Mouse (Mus musculus): Measurements from ENCODE around the gene Gm28230. TPM values are rescaled to one million over a fixed set of nuclear protein-coding genes. Genes with fewer than 3 reads are reported as not detected.
A peak's percentile ranks its signal among the peaks of the same experiment; 100 is the strongest.

The Gm28230 gene
- polyA plus RNA-seq, 1 experiment from 2014 or later, result 0.40 TPM

DNA sequence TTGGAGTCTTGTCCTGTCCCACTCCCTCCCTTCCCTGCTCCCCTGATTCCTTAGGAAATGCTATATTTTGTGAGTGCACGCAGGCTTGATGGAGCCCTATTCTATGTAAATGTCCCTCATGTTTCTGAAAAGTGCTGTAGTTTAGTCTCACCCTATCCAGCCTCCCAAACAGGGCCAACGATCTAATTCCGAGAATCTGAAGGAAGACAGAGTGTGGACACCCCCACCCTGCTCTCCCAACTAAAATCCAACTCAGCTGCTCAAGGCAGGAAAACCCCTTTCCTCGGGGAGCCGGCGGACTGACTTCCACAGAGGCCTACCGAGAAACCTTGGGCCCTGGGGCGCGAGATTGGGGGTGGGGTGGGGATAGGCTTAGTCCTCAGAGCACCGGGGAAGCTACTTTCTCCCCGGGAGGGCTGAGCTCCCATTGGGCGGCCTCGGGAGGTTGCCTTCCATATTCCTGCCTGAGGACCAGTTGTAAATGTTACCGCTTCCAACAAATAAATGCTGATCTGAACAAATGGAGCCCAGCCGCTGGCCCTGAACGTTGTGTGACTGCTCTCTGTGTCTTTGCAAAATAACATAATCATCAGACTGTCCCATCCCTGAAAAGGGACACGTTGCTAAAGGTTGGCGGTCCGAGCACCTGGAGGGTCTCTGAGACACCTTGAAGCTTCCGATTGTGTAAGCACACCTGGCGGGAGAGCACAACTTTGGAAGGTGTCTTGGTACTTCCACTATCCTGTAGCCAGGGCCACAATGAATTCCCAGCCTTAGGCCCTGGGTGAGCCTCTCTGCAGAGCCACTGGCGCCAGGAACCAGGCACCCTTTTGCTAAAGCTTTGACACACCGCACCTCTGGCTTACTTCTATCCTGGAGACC, 26.6 kb upstream of the Gm28230 start:
- no peak for ATAC-seq (ENCODE audit: insufficient number of reproducible peaks, low FRiP score, low TSS enrichment, low read depth)
- no peak overlapping the region for H3K9ac ChIP-seq
- 7% methylated on average over 23 of the region's 23 CpGs for WGBS
- H3K27ac ChIP-seq (replicated peaks), result no peak overlapping the region
- H3K27me3 ChIP-seq, result peaks cover 97% of the 10 kb centered on the region
- no peaks in the 10 kb centered on the region for H3K9me3 ChIP-seq (replicated peaks)
- H3K4me2 ChIP-seq (replicated peaks), result no peak overlapping the region
- H3K36me3 ChIP-seq, result no peaks in the 10 kb centered on the region
- H3K4me1 ChIP-seq, result peaks cover 24% of the 10 kb centered on the region
- no peak overlapping the region for H3K4me3 ChIP-seq (replicated peaks)

DNA sequence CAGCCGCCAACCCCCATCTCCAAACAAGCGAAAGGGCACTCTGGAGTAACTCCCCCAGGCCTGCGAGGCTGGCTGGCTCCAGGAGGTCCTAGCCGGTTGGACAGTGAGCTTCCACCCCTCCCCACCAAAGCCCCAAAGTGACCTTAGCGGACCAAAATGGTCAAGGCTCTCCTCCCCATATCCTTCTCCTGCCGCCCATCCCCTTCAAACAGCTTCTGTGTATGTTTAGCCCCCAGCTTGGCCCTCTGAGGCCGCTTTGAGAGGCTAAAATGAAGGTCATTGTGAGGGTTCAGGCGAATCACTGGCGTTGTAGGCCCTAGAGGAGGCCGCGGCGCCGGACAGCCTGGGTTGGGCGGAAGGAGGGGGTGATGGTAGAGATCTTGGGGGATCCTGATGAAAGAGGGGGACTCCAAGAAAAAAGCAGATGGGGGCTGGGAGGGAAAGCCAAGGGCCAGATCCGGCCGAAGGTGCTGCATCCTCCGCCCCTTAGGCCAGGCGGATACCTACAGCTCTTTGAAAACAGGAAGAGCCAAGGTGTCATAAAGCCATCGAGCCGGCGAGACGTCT, 25.9 kb upstream of the Gm28230 start:
- 9% methylated on average over 22 of the region's 22 CpGs for WGBS
- H3K4me3 ChIP-seq (replicated peaks), result no peak overlapping the region
- no peaks in the 10 kb centered on the region for H3K9me3 ChIP-seq (replicated peaks)
- peaks cover 32% of the 10 kb centered on the region for H3K4me1 ChIP-seq
- H3K4me2 ChIP-seq (replicated peaks), result no peak overlapping the region
- peaks cover 97% of the 10 kb centered on the region for H3K27me3 ChIP-seq
- ATAC-seq (ENCODE audit: insufficient number of reproducible peaks, low FRiP score, low TSS enrichment, low read depth), result no peak
- H3K27ac ChIP-seq (replicated peaks), result no peak overlapping the region
- H3K36me3 ChIP-seq, result no peaks in the 10 kb centered on the region
- H3K9ac ChIP-seq, result no peak overlapping the region

DNA sequence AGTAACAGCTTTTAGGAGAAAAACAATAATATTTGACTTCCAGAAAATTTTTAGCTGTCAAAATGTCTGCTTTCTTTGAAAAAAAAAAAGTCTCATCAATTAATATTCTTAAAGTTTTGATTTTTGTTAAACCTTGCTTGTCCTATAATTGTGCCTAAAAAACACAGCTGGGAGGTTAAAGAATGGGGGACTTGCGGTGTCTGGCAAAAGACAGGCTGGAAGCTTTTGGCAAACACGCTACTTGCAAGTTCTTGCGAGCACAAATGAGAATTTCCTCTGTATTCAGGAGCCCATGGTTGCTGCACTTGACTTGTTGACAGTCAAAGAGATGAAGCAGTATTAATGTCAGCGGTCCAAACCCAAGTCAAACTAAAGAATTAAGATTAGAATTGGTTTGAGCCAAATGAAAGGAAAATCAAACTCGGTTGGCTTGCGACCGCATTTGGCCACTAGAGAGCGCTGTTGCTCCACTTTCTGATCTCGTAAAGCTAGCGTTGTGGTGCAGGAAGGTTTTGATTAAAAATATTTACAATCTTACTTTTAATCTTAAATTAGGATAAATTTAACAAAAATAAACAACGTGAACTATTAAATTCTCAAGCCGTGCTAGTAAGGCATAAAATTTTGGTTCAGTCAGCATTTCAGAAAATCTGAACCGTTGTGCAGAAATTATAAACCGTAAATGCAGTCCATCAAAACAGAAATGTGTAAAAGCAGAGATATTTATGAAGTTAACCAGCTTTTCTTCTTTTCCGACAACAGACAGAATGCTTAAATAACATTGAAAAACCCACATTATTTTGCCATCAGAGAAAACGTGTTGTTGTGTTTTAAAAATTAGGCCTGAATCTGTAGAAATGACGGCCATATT, 24.3 kb upstream of the Gm28230 start:
- H3K4me3 ChIP-seq (replicated peaks), result no peak overlapping the region
- ATAC-seq (ENCODE audit: insufficient number of reproducible peaks, low FRiP score, low TSS enrichment, low read depth), result no peak
- H3K4me2 ChIP-seq (replicated peaks), result no peak overlapping the region
- no peaks in the 10 kb centered on the region for H3K36me3 ChIP-seq
- H3K4me1 ChIP-seq, result peaks cover 33% of the 10 kb centered on the region
- 12% methylated on average over 17 of the region's 17 CpGs for WGBS
- no peak overlapping the region for H3K9ac ChIP-seq
- H3K9me3 ChIP-seq (replicated peaks), result no peaks in the 10 kb centered on the region
- no peak overlapping the region for H3K27ac ChIP-seq (replicated peaks)
- H3K27me3 ChIP-seq, result peaks cover 95% of the 10 kb centered on the region

DNA sequence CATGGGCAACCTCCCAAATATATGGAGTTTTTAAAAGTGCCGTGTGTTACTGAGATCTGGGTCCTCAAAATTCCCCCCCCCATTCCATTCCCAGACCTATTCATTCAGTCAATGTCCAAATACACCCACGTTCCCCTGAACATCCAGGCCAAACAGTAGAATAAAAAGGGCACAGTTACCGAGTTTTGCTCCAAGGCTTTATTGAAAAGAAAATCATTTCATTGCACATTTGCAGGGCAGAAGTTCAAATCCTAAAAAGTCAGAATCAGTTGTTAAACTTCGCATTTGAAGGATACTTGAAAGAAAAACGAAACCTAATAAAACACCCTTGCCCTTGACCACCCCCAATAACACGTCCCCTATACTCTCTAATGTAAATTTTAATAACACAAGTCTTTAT, 23.7 kb upstream of the Gm28230 start:
- H3K4me3 ChIP-seq (replicated peaks), result no peak overlapping the region
- H3K9ac ChIP-seq, result no peak overlapping the region
- no peak for ATAC-seq (ENCODE audit: insufficient number of reproducible peaks, low FRiP score, low TSS enrichment, low read depth)
- peaks cover 29% of the 10 kb centered on the region for H3K4me1 ChIP-seq
- no peaks in the 10 kb centered on the region for H3K36me3 ChIP-seq
- no peaks in the 10 kb centered on the region for H3K9me3 ChIP-seq (replicated peaks)
- no peak overlapping the region for H3K27ac ChIP-seq (replicated peaks)
- peaks cover 95% of the 10 kb centered on the region for H3K27me3 ChIP-seq
- no peak overlapping the region for H3K4me2 ChIP-seq (replicated peaks)
- WGBS, result 24% methylated on average over 6 of the region's 6 CpGs

DNA sequence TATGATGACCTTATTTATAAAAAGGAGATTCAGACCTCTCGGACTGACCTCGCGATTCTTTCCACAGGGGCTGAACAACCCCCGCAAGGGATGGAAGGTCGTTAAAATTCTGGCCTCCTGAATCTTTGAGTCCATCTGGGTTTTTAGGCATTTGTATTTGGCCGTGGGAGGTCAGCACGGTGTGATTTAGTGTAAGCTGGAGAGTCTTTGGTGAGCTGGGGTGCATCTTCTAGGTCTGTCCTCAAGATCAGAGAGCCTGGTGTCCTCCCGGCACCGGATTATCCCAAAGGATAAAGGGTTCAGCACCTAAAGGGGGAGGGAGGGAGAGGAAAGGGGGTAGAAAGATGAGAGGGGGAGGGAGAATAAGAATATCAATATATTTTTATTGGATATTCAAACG, 23.2 kb upstream of the Gm28230 start:
- no peaks in the 10 kb centered on the region for H3K36me3 ChIP-seq
- peaks cover 24% of the 10 kb centered on the region for H3K4me1 ChIP-seq
- 15% methylated on average over 10 of the region's 10 CpGs for WGBS
- H3K9me3 ChIP-seq (replicated peaks), result no peaks in the 10 kb centered on the region
- H3K27me3 ChIP-seq, result peaks cover 94% of the 10 kb centered on the region
- no peak overlapping the region for H3K9ac ChIP-seq
- no peak overlapping the region for H3K4me3 ChIP-seq (replicated peaks)
- H3K27ac ChIP-seq (replicated peaks), result no peak overlapping the region
- no peak for ATAC-seq (ENCODE audit: insufficient number of reproducible peaks, low FRiP score, low TSS enrichment, low read depth)
- H3K4me2 ChIP-seq (replicated peaks), result no peak overlapping the region

DNA sequence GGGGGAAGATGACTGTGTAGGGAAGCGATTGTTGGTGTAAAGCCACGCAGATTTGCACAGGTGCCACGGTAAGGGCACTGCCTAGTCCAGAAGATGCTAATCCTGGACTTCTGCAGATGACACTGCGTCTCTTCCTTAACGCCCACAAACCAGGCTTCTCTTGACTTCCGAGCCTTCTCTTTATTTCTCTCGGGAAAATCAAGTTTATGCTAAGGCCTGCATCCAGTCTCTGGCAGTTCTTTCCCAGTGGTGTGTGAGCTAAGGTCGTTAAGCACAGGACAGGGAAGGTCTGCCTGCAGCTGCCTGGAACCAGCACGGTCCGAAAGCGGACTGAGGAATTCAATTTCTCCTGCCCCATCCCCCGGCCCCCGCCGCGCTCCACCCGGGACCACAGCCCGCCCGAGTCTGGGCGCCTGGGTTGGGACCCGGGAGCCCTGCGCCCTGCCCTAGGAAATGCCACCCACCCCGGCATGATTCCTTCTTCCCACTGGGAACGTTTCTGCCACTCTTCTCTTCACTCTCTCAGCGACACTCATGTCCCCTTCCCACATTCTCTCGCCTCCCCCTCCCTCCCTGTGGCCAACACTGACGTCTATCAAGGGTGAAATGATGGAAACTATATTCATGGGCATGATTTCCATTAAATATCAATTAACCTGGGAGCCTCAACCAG, 22.7 kb upstream of the Gm28230 start:
- Histone ChIP-seq H3K4me3 (replicated peaks) (peak overlapping the region; percentile 50; the same call in 1 of the 2 replicates), H3K4me2 (replicated peaks) (peak overlapping the region; percentile 84; the same call in 1 of the 2 replicates), H3K27me3 (peaks cover 94% of the 10 kb centered on the region), H3K27ac (replicated peaks) (no peak overlapping the region), H3K9me3 (replicated peaks) (no peaks in the 10 kb centered on the region), H3K36me3 (no peaks in the 10 kb centered on the region), H3K9ac (no peak overlapping the region), H3K4me1 (peaks cover 19% of the 10 kb centered on the region)
- ATAC-seq (ENCODE audit: insufficient number of reproducible peaks, low FRiP score, low TSS enrichment, low read depth), result no peak
- WGBS, result 4% methylated on average over 26 of the region's 26 CpGs

DNA sequence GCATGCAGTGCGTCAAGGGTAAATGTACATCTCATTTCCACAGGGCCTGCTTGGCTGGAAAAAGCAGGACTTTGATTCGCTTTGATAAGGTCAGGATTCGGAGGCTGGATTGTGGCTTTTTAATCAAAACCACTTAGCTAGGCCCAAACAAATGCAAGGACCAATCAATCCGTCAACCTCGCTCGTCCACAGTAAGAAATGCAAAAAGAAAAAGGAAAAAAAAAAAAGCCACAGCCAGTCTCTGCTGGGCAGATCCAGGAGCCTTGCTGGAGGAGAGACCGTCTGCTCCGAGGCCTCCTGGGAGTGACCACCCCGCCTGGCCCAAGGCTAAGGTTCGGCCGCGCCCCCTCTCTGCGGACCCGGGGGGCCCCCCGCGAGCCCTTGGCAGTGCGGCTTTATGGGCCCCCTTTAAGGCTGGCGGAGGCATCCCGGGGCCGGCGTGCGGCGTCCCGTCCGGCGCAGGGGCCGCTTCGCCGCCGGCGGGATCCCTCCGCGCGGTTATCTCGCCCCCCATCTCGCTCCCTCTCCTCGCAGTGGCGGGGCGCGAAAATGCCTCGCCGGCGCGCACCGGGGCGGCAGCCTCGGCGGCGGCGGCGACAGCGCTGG, 22.0 kb upstream of the Gm28230 start, which contains the start of gene Hoxd8:
Gene Hoxd8 (plus strand): TSS at position 223 of the 606 bp plus-strand sequence.
- peaks cover 18% of the 10 kb centered on the region for H3K4me1 ChIP-seq
- under 1% methylated on average over 52 of the region's 52 CpGs for WGBS
- H3K9me3 ChIP-seq (replicated peaks), result no peaks in the 10 kb centered on the region
- H3K36me3 ChIP-seq, result no peaks in the 10 kb centered on the region
- no peak; the same call in 1 of the 2 replicates for ATAC-seq (ENCODE audit: insufficient number of reproducible peaks, low FRiP score, low TSS enrichment, low read depth)
- peaks cover 94% of the 10 kb centered on the region for H3K27me3 ChIP-seq
- peak within 1 kb of the TSS; percentile 84 for H3K4me2 ChIP-seq (replicated peaks)
- H3K9ac ChIP-seq, result peak within 1 kb of the TSS; percentile 28; the same call in 1 of the 2 replicates
- H3K27ac ChIP-seq (replicated peaks), result peak within 1 kb of the TSS; percentile 55
- H3K4me3 ChIP-seq (replicated peaks), result peak within 1 kb of the TSS; percentile 50

DNA sequence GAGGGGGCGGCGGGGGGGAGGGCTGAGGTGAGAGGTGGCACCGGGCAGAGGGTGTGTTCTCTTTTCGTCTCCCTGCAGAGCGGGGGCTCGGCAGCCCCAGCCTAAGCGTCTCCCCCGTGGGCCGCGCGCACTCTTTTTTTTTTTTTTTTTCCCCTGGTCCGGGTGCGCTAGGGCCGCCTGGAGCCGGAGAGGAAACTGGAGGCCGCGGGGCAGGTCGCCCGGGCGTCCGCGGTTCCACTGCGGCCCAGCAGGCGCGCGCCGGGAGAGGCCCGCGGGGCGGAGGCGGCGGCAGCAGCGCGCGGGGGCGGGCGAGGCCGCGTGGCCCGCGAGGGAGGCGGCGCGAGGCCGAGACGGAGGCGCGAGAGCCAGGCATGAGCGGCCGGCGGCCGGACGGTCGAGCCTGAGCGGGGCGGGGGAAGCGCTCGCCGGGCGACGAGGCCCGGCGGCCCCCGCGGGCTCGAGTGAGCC, 21.5 kb upstream of the Gm28230 start:
- no peaks in the 10 kb centered on the region for H3K36me3 ChIP-seq
- H3K4me1 ChIP-seq, result peaks cover 18% of the 10 kb centered on the region
- peak overlapping the region; percentile 55 for H3K27ac ChIP-seq (replicated peaks)
- no peak for ATAC-seq (ENCODE audit: insufficient number of reproducible peaks, low FRiP score, low TSS enrichment, low read depth)
- WGBS, result under 1% methylated on average over 58 of the region's 66 CpGs
- H3K9me3 ChIP-seq (replicated peaks), result no peaks in the 10 kb centered on the region
- H3K4me2 ChIP-seq (replicated peaks), result peak overlapping the region; percentile 84
- H3K4me3 ChIP-seq (replicated peaks), result peak overlapping the region; percentile 50
- H3K9ac ChIP-seq, result peak overlapping the region; percentile 28; the same call in 1 of the 2 replicates
- peaks cover 94% of the 10 kb centered on the region for H3K27me3 ChIP-seq

DNA sequence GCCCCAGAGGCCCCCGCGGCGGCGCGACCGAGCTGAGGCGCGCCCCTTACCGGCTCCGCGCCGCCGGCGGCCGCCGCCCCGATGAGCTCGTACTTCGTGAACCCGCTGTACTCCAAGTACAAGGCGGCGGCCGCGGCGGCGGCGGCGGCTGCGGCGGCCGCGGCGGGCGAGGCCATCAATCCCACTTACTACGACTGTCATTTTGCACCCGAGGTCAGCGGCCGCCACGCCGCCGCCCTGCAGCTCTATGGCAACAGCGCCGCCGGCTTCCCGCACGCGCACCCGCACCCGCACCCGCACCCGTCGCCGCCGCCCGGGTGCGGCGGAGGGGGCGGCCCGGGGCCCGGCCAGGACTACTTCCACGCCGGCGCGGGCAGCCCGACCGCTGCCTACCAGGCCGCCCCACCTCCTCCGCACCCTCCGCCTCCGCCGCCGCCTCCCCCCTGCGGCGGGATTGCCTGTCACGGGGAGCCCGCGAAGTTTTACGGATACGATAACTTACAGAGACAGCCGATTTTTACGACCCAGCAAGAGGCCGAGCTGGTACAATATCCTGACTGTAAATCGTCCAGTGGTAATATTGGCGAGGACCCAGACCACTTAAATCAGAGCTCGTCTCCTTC, 20.9 kb upstream of the Gm28230 start:
- Histone ChIP-seq H3K9me3 (replicated peaks) (no peaks in the 10 kb centered on the region), H3K36me3 (no peaks in the 10 kb centered on the region), H3K27me3 (peaks cover 94% of the 10 kb centered on the region), H3K9ac (peak overlapping the region; percentile 28; the same call in 1 of the 2 replicates), H3K27ac (replicated peaks) (peak overlapping the region; percentile 55), H3K4me3 (replicated peaks) (peak overlapping the region; percentile 50), H3K4me1 (peaks cover 18% of the 10 kb centered on the region), H3K4me2 (replicated peaks) (peak overlapping the region; percentile 84)
- WGBS, result under 1% methylated on average over 75 of the region's 85 CpGs
- no peak for ATAC-seq (ENCODE audit: insufficient number of reproducible peaks, low FRiP score, low TSS enrichment, low read depth)

DNA sequence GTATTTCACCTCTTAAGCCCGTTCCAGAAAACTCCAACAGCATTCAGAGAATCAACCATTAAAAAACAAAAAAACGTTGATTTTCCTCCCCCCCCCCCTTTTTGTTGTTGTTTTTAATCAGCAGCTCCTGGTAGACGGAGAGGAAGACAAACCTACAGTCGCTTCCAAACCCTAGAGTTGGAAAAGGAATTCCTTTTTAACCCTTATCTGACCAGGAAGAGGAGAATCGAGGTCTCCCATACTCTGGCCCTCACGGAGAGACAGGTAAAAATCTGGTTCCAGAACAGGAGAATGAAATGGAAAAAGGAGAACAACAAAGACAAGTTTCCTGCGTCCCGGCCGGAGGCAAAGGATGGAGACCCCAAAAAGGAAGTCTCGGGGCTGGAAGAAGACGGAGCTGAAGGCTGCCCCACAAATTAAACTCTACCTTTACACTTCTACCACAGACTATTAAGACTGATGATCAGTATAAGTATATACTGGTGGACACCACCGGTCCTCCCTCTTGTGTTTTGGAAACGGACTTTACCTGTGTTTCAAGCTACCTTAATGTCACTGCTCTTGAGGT, 20.1 kb upstream of the Gm28230 start:
- H3K27me3 ChIP-seq, result peaks cover 92% of the 10 kb centered on the region
- peaks cover 18% of the 10 kb centered on the region for H3K4me1 ChIP-seq
- H3K36me3 ChIP-seq, result no peaks in the 10 kb centered on the region
- H3K9ac ChIP-seq, result no peak overlapping the region
- H3K9me3 ChIP-seq (replicated peaks), result no peaks in the 10 kb centered on the region
- WGBS, result 2% methylated on average over 13 of the region's 13 CpGs
- H3K4me3 ChIP-seq (replicated peaks), result peak overlapping the region; percentile 50
- no peak overlapping the region for H3K4me2 ChIP-seq (replicated peaks)
- ATAC-seq (ENCODE audit: insufficient number of reproducible peaks, low FRiP score, low TSS enrichment, low read depth), result no peak
- H3K27ac ChIP-seq (replicated peaks), result no peak overlapping the region

Data from embryonic facial prominence, embryonic 15.5 days (tissue).